Mouse (Mus musculus) testis, adult 2 months (tissue): ENCODE measurements around the gene Ccdc85c.

Experiments
- CTCF ChIP-seq: fragments of 200-500 bp; IDR thresholded peaks from 2 replicates; pipeline ENCODE4 v1.5.1; 2012; ENCODE audit warnings: low read depth, mild to moderate bottlenecking, inconsistent platforms, low read length, moderate library complexity; ENCODE audit not compliant: control insufficient read depth, insufficient read depth, insufficient replicate concordance
- POLR2A ChIP-seq: fragments of 200-500 bp; IDR thresholded peaks from 2 replicates; pipeline ENCODE4 v1.6.1; 2012; ENCODE audit warnings: low read depth, mild to moderate bottlenecking, inconsistent platforms, low read length, moderate library complexity; ENCODE audit not compliant: control insufficient read depth

DNA sequence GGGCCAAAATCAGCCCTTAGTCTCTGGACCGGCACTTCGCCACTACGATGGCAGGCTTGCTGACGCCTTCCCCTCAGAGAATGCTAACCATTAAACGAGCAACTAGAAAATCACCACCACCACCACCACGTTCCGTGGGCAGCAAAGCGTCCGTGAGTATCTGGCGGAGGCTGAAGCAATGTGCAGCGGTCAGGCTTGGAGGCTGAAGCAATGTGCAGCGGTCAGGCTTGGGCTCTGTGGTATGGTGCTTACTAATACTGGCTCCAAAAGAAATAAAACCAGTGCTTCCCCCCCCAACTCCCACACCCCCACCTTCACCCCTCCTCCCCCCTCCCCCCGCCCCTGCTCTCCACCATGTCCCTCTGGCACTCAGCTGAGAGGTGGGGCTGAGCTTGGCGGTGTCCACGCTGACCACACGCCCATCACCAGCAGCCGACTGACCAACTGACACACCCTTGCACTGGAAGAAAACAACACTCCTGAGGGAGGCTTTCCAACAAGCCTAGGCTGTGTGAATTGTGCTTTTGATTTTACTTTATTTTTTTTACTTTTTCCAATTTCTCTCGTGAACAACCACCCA lies 39.2 kb downstream of the Ccdc85c start:
- TF ChIP-seq CTCF (no peak), POLR2A (no peak)
